Mouse (Mus musculus): ENCODE results near the gene Olfr1392.
A peak's percentile ranks its signal among the peaks of the same experiment; 100 is the strongest.
"Not testable (repeated sequence)": the region's sequence is repeated elsewhere in the genome, so short reads cannot be mapped to it uniquely, and the experiment has no call there.

Gene Olfr1392

GRCm38 (mm10) chr11:49284982-49285381 lies at the start of gene Olfr1392:
Gene Olfr1392 (plus strand): TSS chr11:49285282.
- not testable (repeated sequence) for DNase-seq

GRCm38 (mm10) chr11:49235459-49236207 lies 49.4 kb upstream of the Olfr1392 start:
- DNase-seq, result no peak

GRCm38 (mm10) chr11:49236891-49237290 lies 48.2 kb upstream of the Olfr1392 start:
- DNase-seq, result no peak

GRCm38 (mm10) chr11:49237532-49237931 lies 47.5 kb upstream of the Olfr1392 start:
- no peak for DNase-seq

GRCm38 (mm10) chr11:49240310-49240709 lies 44.8 kb upstream of the Olfr1392 start:
- DNase-seq, result no peak

GRCm38 (mm10) chr11:49240874-49241273 lies 44.2 kb upstream of the Olfr1392 start:
- no peak for DNase-seq

GRCm38 (mm10) chr11:49241471-49241870 lies 43.6 kb upstream of the Olfr1392 start:
- DNase-seq, result no peak

GRCm38 (mm10) chr11:49242944-49243626 lies 42.0 kb upstream of the Olfr1392 start:
- no peak for DNase-seq

- DNase-seq, result peak; percentile 90 to 91
Measured at GRCm38 (mm10) chr11:49243727-49244594, 41.1 kb upstream of the Olfr1392 start, which contains the start of gene Mgat1. Gene Mgat1 (plus strand): TSS chr11:49244191.

GRCm38 (mm10) chr11:49244595-49244930 lies 40.5 kb upstream of the Olfr1392 start:
- DNase-seq, result no peak

- peak in 1 of 2 experiments; percentile 34 for DNase-seq
Measured at GRCm38 (mm10) chr11:49245176-49245575, 39.9 kb upstream of the Olfr1392 start.

- no peak for DNase-seq
Measured at GRCm38 (mm10) chr11:49245634-49246415, 39.3 kb upstream of the Olfr1392 start.

- DNase-seq, result no peak
Measured at GRCm38 (mm10) chr11:49246523-49246922, 38.6 kb upstream of the Olfr1392 start.

GRCm38 (mm10) chr11:49247255-49247654 lies 37.8 kb upstream of the Olfr1392 start:
- no peak for DNase-seq

- DNase-seq, result peak in 1 of 2 experiments; percentile 24
Measured at GRCm38 (mm10) chr11:49248226-49248973, 36.7 kb upstream of the Olfr1392 start.

- DNase-seq, result no peak
Measured at GRCm38 (mm10) chr11:49248974-49249700, 35.9 kb upstream of the Olfr1392 start.

- no peak for DNase-seq
Measured at GRCm38 (mm10) chr11:49249811-49250421, 35.2 kb upstream of the Olfr1392 start.

GRCm38 (mm10) chr11:49250422-49251379 lies 34.4 kb upstream of the Olfr1392 start:
- peak; percentile 64 to 67 for DNase-seq

GRCm38 (mm10) chr11:49251380-49251761 lies 33.7 kb upstream of the Olfr1392 start:
- DNase-seq, result no peak

All from cerebellum, postnatal 14 days (tissue).